Mouse (Mus musculus): Measurements from ENCODE around the gene Senp6. TPM values are rescaled to one million over a fixed set of nuclear protein-coding genes. Genes with fewer than 3 reads are reported as not detected.
"Not testable (repeated sequence)": the region's sequence is repeated elsewhere in the genome, so short reads cannot be mapped to it uniquely, and the experiment has no call there.

The Senp6 gene
- polyA plus RNA-seq (2016; fragmentation: Nextera tagmentation; extraction: Ambion mirVana): 40.8 and 48.4 TPM in 2 replicates

- peak; percentile 84 for DNase-seq (ENCODE audit: extremely low spot score, low spot score)
- WGBS: under 1% methylated on average over 70 of the region's 74 CpGs
- peak within 1 kb of the TSS; percentile 96 for H3K4me3 ChIP-seq
- H3K27me3 ChIP-seq (ENCODE audit: poor library complexity, severe bottlenecking): no peaks in the 10 kb centered on the region
- 0 out of 2 replicates have a peak, but pooled peaks cover 5% of the 10 kb centered on the region for H3K36me3 ChIP-seq (replicated peaks)
- H3K4me1 ChIP-seq: peaks cover 17% of the 10 kb centered on the region
- peak within 1 kb of the TSS; percentile 100 for H3K27ac ChIP-seq
- H3K9me3 ChIP-seq: peaks cover 14% of the 10 kb centered on the region
Observed at GRCm38 (mm10) chr9:80066367-80067220, at the start of gene Senp6. Senp6 (plus strand) TSS chr9:80066903.

GRCm38 (mm10) chr9:80020429-80020828 is 46.3 kb upstream of the Senp6 start:
- Histone ChIP-seq H3K4me1 (no peaks in the 10 kb centered on the region), H3K27me3 (ENCODE audit: poor library complexity, severe bottlenecking) (no peaks in the 10 kb centered on the region), H3K4me3 (no peak overlapping the region), H3K9me3 (no peaks in the 10 kb centered on the region), H3K36me3 (replicated peaks) (no peaks in the 10 kb centered on the region), H3K27ac (no peak overlapping the region)
- WGBS: 67% methylated on average over 3 of the region's 3 CpGs
- DNase-seq (ENCODE audit: extremely low spot score, low spot score): no peak

GRCm38 (mm10) chr9:80021648-80022047 is 45.1 kb upstream of the Senp6 start:
- no peak for DNase-seq (ENCODE audit: extremely low spot score, low spot score)
- no peaks in the 10 kb centered on the region for H3K27me3 ChIP-seq (ENCODE audit: poor library complexity, severe bottlenecking)
- no peaks in the 10 kb centered on the region for H3K4me1 ChIP-seq
- no peaks in the 10 kb centered on the region for H3K9me3 ChIP-seq
- WGBS: 39% methylated on average over 1 of the region's 1 CpGs
- no peak overlapping the region for H3K27ac ChIP-seq
- no peak overlapping the region for H3K4me3 ChIP-seq
- H3K36me3 ChIP-seq (replicated peaks): no peaks in the 10 kb centered on the region

DNA sequence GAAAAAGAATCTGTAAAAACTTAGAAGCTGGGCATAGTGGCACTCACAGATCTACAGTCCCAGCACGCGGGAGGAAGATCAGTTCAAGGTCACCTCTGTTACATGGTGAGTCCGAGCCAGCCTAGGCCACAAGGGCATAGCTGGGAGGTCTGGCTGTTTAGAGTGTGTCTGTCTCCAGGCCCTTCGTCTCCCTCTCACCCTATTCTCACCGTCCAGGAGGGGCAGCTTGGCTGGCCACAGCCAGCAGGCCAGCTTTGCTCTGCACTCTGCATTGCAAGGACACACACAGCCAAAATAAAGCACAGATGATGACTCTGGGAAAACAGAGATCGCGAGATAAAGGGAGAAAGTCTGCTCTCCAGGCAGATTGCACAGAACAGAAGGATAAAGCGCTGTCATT is 43.9 kb upstream of the Senp6 start:
- Histone ChIP-seq H3K36me3 (replicated peaks) (no peaks in the 10 kb centered on the region), H3K4me1 (no peaks in the 10 kb centered on the region), H3K4me3 (no peak overlapping the region), H3K9me3 (no peaks in the 10 kb centered on the region), H3K27me3 (ENCODE audit: poor library complexity, severe bottlenecking) (no peaks in the 10 kb centered on the region), H3K27ac (no peak overlapping the region)
- DNase-seq (ENCODE audit: extremely low spot score, low spot score): no peak
- 78% methylated on average over 8 of the region's 8 CpGs for WGBS

DNA sequence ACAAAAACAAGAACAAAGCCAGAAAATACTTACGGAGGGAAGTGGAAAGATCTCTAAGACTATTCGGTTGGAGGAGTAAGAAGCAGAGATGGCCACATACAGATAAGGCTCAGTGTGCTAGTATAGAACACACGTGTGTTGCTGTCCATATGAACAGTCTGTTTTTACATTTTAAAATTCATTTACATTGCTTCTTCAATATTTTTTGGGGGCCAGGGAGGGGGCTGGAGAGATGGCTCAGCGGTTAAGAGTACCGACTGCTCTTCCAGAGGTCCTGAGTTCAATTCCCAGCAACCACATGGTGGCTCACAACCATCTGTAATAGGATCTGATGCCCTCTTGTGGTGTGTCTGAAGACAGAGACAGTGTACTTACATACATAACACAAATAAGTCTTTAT is 41.4 kb upstream of the Senp6 start:
- not testable (repeated sequence) for H3K36me3 ChIP-seq (replicated peaks); H3K4me1 ChIP-seq; H3K9me3 ChIP-seq; DNase-seq (ENCODE audit: extremely low spot score, low spot score); H3K4me3 ChIP-seq; H3K27ac ChIP-seq; H3K27me3 ChIP-seq (ENCODE audit: poor library complexity, severe bottlenecking)
- 89% methylated on average over 5 of the region's 5 CpGs for WGBS

GRCm38 (mm10) chr9:80026017-80026416 is 40.7 kb upstream of the Senp6 start:
- Histone ChIP-seq H3K36me3 (replicated peaks) (no peaks in the 10 kb centered on the region), H3K27ac (no peak overlapping the region), H3K4me1 (no peaks in the 10 kb centered on the region), H3K27me3 (ENCODE audit: poor library complexity, severe bottlenecking) (no peaks in the 10 kb centered on the region), H3K4me3 (no peak overlapping the region), H3K9me3 (no peaks in the 10 kb centered on the region)
- DNase-seq (ENCODE audit: extremely low spot score, low spot score): peak; percentile 42
- 1% methylated on average over 2 of the region's 2 CpGs for WGBS

DNA sequence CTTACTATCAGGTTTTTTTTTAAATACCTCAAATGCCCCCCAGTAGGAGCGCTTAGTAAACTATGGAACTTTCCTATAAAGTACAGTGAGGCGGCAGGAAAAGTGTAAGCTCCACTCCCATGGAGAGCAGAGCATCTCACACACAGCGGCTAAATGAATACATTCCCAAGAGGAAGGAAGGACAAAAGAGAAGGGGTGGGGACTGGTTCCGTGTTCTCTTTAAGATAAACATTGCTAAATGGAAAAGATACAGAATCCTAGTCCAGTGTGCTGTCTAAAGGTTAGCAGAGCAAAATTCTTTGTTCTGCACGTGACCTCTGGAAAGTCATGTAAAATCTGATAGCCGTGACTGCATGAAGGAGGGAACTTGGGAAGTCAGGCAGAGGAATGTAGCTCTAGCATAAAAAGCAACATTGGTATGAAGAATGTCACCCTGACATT is 40.1 kb upstream of the Senp6 start:
- Histone ChIP-seq H3K9me3 (no peaks in the 10 kb centered on the region), H3K4me1 (no peaks in the 10 kb centered on the region), H3K36me3 (replicated peaks) (no peaks in the 10 kb centered on the region), H3K27me3 (ENCODE audit: poor library complexity, severe bottlenecking) (no peaks in the 10 kb centered on the region), H3K27ac (no peak overlapping the region), H3K4me3 (no peak overlapping the region)
- 83% methylated on average over 6 of the region's 6 CpGs for WGBS
- no peak for DNase-seq (ENCODE audit: extremely low spot score, low spot score)

GRCm38 (mm10) chr9:80037262-80037996 is 29.3 kb upstream of the Senp6 start:
- no peaks in the 10 kb centered on the region; the same call in 1 of the 2 replicates for H3K9me3 ChIP-seq
- peaks cover 8% of the 10 kb centered on the region; the same call in 1 of the 2 replicates for H3K4me1 ChIP-seq
- no peaks in the 10 kb centered on the region for H3K36me3 ChIP-seq (replicated peaks)
- H3K27me3 ChIP-seq (ENCODE audit: poor library complexity, severe bottlenecking): no peaks in the 10 kb centered on the region
- DNase-seq (ENCODE audit: extremely low spot score, low spot score): no peak
- no peak overlapping the region for H3K4me3 ChIP-seq
- no peak overlapping the region for H3K27ac ChIP-seq
- 90% methylated on average over 13 of the region's 13 CpGs for WGBS

DNA sequence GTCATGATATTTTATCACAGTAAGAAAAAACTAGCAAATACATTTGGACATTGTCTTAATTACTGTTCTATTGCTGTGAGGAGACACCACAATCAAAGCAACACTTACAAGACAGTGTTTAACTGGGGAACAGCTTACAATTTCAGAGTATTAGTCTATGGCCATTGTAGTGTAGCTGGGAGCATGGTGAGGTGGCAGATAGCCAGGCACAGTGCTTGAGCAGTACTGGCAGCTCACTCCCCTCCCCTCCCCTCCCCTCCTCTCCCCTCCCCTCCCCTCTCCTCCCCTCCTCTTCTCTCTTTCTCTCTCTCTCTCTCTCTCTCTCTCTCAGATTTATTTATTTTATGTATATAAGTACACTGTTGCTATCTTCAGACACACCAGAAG is 28.7 kb upstream of the Senp6 start:
- H3K4me3 ChIP-seq: no peak overlapping the region
- H3K27ac ChIP-seq: no peak overlapping the region
- peaks cover 8% of the 10 kb centered on the region; the same call in 1 of the 2 replicates for H3K4me1 ChIP-seq
- no peak for DNase-seq (ENCODE audit: extremely low spot score, low spot score)
- no peaks in the 10 kb centered on the region; the same call in 1 of the 2 replicates for H3K9me3 ChIP-seq
- H3K36me3 ChIP-seq (replicated peaks): no peaks in the 10 kb centered on the region
- H3K27me3 ChIP-seq (ENCODE audit: poor library complexity, severe bottlenecking): no peaks in the 10 kb centered on the region

- Histone ChIP-seq H3K27ac (no peak overlapping the region), H3K9me3 (no peaks in the 10 kb centered on the region; the same call in 1 of the 2 replicates), H3K4me3 (no peak overlapping the region), H3K27me3 (ENCODE audit: poor library complexity, severe bottlenecking) (no peaks in the 10 kb centered on the region), H3K36me3 (replicated peaks) (no peaks in the 10 kb centered on the region), H3K4me1 (peaks cover 8% of the 10 kb centered on the region; the same call in 1 of the 2 replicates)
- DNase-seq (ENCODE audit: extremely low spot score, low spot score): no peak
- WGBS: 20% methylated on average over 2 of the region's 2 CpGs
Observed at GRCm38 (mm10) chr9:80039296-80039815, 27.3 kb upstream of the Senp6 start.

- 82% methylated on average over 4 of the region's 4 CpGs for WGBS
- H3K4me1 ChIP-seq: not testable (repeated sequence)
Observed at GRCm38 (mm10) chr9:80044301-80044700, 22.4 kb upstream of the Senp6 start.

GRCm38 (mm10) chr9:80049271-80049670 is 17.4 kb upstream of the Senp6 start:
- WGBS: 47% methylated on average over 5 of the region's 5 CpGs
- H3K4me1 ChIP-seq; H3K9me3 ChIP-seq; H3K27me3 ChIP-seq (ENCODE audit: poor library complexity, severe bottlenecking); H3K27ac ChIP-seq; H3K36me3 ChIP-seq (replicated peaks); H3K4me3 ChIP-seq; DNase-seq (ENCODE audit: extremely low spot score, low spot score): not testable (repeated sequence)

More at GRCm38 (mm10) chr9:80044301-80044700, 22.4 kb upstream of the Senp6 start:
- not testable (repeated sequence) for H3K36me3 ChIP-seq (replicated peaks); H3K9me3 ChIP-seq; H3K27ac ChIP-seq; H3K27me3 ChIP-seq (ENCODE audit: poor library complexity, severe bottlenecking); H3K4me3 ChIP-seq; DNase-seq (ENCODE audit: extremely low spot score, low spot score)

- Histone ChIP-seq H3K36me3 (replicated peaks) (no peaks in the 10 kb centered on the region), H3K9me3 (no peaks in the 10 kb centered on the region), H3K27me3 (ENCODE audit: poor library complexity, severe bottlenecking) (no peaks in the 10 kb centered on the region), H3K27ac (no peak overlapping the region), H3K4me1 (no peaks in the 10 kb centered on the region), H3K4me3 (no peak overlapping the region)
- no peak for DNase-seq (ENCODE audit: extremely low spot score, low spot score)
- 87% methylated on average over 5 of the region's 5 CpGs for WGBS
Observed at GRCm38 (mm10) chr9:80052951-80053350, 13.8 kb upstream of the Senp6 start.

Measured in forebrain, embryonic 10.5 days (tissue).